In the genomic region with DNA sequence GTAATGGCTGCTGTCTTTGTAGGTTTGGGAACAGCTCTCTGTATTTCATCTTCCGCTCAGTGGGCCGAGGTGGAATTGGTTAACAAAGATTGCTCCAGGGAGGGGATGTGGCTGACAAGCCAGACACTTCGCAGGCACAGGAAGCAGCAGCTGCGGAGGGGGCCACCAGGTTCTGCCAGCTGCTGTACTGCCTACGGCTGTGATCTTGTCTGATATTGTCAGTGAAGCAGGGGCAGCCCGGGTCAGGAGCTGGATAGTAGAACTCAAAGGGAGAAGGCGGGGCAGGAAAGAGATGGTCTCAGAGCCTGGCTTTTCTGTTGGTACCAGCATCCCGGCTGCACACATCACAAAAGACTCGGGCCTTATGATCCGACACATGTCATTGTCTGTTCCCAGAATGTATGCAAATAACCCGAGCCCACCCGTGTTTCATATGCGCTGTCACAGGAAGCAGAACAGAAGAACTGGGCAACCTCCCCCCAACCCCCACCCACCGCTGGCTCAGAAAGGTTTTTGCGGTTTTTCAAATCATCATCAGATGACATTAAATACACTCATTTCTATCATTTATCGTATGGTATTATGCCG, we compare ENCODE assay signal across 9 mouse cellular contexts. TPM values are rescaled to one million over a fixed set of nuclear protein-coding genes. Genes with fewer than 3 reads are reported as not detected.
DNase-seq lines count a peak whose midpoint lies in the region; ATAC-seq and TF ChIP-seq lines count a peak whose summit lies in the region.
"Had no signal": no experiment of that assay in that cellular context is flagged by ENCODE, and none has a peak within 500 bp of the region (broad histone marks: within the 10 kb centered on the region; RNA-seq: fewer than 3 reads in every experiment).

No protein-coding gene starts in this region.

- no peaks in the 10 kb centered on the region for H3K27me3 ChIP-seq in heart, embryonic 15.5 days
- no peaks in the 10 kb centered on the region for H3K27me3 ChIP-seq in CH12.LX (replicated peaks)
- peaks cover 36% of the 10 kb centered on the region for H3K27me3 ChIP-seq in embryonic facial prominence, embryonic 15.5 days
- peaks cover 14% of the 10 kb centered on the region; the same call in 1 of the 2 replicates for H3K27me3 ChIP-seq in limb, embryonic 13.5 days

- no peak overlapping the region for H3K9ac ChIP-seq in heart, embryonic 15.5 days
- no peak overlapping the region for H3K9ac ChIP-seq in CH12.LX (ENCODE audit: insufficient read depth, low read depth)
- no peak overlapping the region for H3K9ac ChIP-seq in embryonic facial prominence, embryonic 15.5 days
- H3K9ac ChIP-seq in limb, embryonic 13.5 days = no peak overlapping the region

- no peak overlapping the region for H3K4me3 ChIP-seq in heart, embryonic 15.5 days
- H3K4me3 ChIP-seq in CH12.LX (replicated peaks in 1 of 3; ENCODE audit: low read depth in 2 of 3, low read length in 2 of 3, poor library complexity in 1 of 3) = peak overlapping the region in 1 of 3 experiments; percentile 22
- H3K4me3 ChIP-seq in embryonic facial prominence, embryonic 15.5 days (replicated peaks) = no peak overlapping the region
- no peak overlapping the region for H3K4me3 ChIP-seq in limb, embryonic 13.5 days

- no peaks in the 10 kb centered on the region for H3K9me3 ChIP-seq in heart, embryonic 15.5 days (replicated peaks)
- no peaks in the 10 kb centered on the region for H3K9me3 ChIP-seq in CH12.LX (replicated peaks; ENCODE audit: low read length)
- no peaks in the 10 kb centered on the region for H3K9me3 ChIP-seq in embryonic facial prominence, embryonic 15.5 days (replicated peaks)
- H3K9me3 ChIP-seq in limb, embryonic 13.5 days = no peaks in the 10 kb centered on the region

- 0 out of 2 replicates have a peak overlapping the region, but pooled peaks have one; percentile 7 for H3K27ac ChIP-seq in heart, embryonic 15.5 days
- H3K27ac ChIP-seq in CH12.LX (ENCODE audit: insufficient read depth, low read depth) = no peak overlapping the region
- H3K27ac ChIP-seq in embryonic facial prominence, embryonic 15.5 days (replicated peaks) = no peak overlapping the region
- no peak overlapping the region for H3K27ac ChIP-seq in limb, embryonic 13.5 days
- H3K27ac ChIP-seq: kidney, postnatal 0 days had no signal

- 30% methylated on average over 17 of the region's 17 CpGs for WGBS in heart, embryonic 15.5 days
- WGBS in embryonic facial prominence, embryonic 15.5 days = 9% methylated on average over 17 of the region's 17 CpGs
- 38% methylated on average over 17 of the region's 17 CpGs for WGBS in limb, embryonic 13.5 days

- no peak for DNase-seq in heart, adult 18-20 months
- DNase-seq in CH12.LX (ENCODE audit: extremely low read depth) = peak; percentile 79
- DNase-seq in retina, embryonic 14.5 days (ENCODE audit: low spot score) = peak; percentile 68
- no peak for DNase-seq in c-Kit-positive CD71-positive TER-119-positive erythroid progenitor cells, embryonic 14.5 days (ENCODE audit: low spot score)
- DNase-seq in layer of hippocampus, adult 18-20 months (ENCODE audit: low spot score in 2 of 2) = no peak

- dilution Hi-C loops in CH12.LX (cut with MboI; ENCODE audit: extremely low pct_ligation_motif_present, extremely low pct_unique_long_range_greater_than_20kb, low sequenced_read_pairs) = no loop called here

- H3K79me2 ChIP-seq in CH12.LX (replicated peaks; ENCODE audit: control insufficient read depth, extremely low read depth, insufficient read depth, poor library complexity, severe bottlenecking) = no peaks in the 10 kb centered on the region

- in situ Hi-C loops in CH12.LX (cut with MboI; ENCODE audit: low pct_ligation_motif_present, low pct_unique_long_range_greater_than_20kb, low sequenced_read_pairs) = no loop called here

- ATAC-seq in heart, embryonic 15.5 days (replicated peaks; ENCODE audit: insufficient number of reproducible peaks, insufficient read depth, low FRiP score, low read depth) = peak; percentile 67; the same call in 1 of the 2 replicates
- no peak; the same call in 1 of the 2 replicates for ATAC-seq in embryonic facial prominence, embryonic 15.5 days (ENCODE audit: insufficient number of reproducible peaks, low FRiP score, low TSS enrichment, low read depth)
- ATAC-seq in limb, embryonic 13.5 days (ENCODE audit: low FRiP score, low read depth) = no peak

- H3K4me1 ChIP-seq in heart, embryonic 15.5 days (replicated peaks) = peaks cover 39% of the 10 kb centered on the region
- H3K4me1 ChIP-seq in CH12.LX (ENCODE audit: control insufficient read depth in 1 of 2, insufficient read depth in 2 of 2) = peaks cover 6 to 60% of the 10 kb centered on the region in 2 experiments; a peak in 3 of 4 replicates
- peaks cover 33% of the 10 kb centered on the region for H3K4me1 ChIP-seq in embryonic facial prominence, embryonic 15.5 days
- H3K4me1 ChIP-seq in limb, embryonic 13.5 days = peaks cover 28% of the 10 kb centered on the region

- TF ChIP-seq EP300 in CH12.LX (IDR thresholded peaks at IDR 0.05; ENCODE audit: low read length) = peak; percentile 18; the same call in 1 of the 2 replicates

- H3K4me2 ChIP-seq in heart, embryonic 15.5 days = 0 out of 2 replicates have a peak overlapping the region, but pooled peaks have one; percentile 4
- H3K4me2 ChIP-seq in CH12.LX (ENCODE audit: insufficient read depth, low read depth, poor library complexity, severe bottlenecking) = peak overlapping the region; percentile 45; the same call in 1 of the 2 replicates
- H3K4me2 ChIP-seq in embryonic facial prominence, embryonic 15.5 days (replicated peaks) = peak overlapping the region; percentile 19; the same call in 1 of the 2 replicates
- H3K4me2 ChIP-seq in limb, embryonic 13.5 days (replicated peaks) = peak overlapping the region; percentile 5; the same call in 1 of the 2 replicates

- H3K36me3 ChIP-seq in heart, embryonic 15.5 days = no peaks in the 10 kb centered on the region
- H3K36me3 ChIP-seq in CH12.LX (replicated peaks in 1 of 2; ENCODE audit: control insufficient read depth in 1 of 2, insufficient read depth in 1 of 2, low read length in 1 of 2) = no peaks in the 10 kb centered on the region
- no peaks in the 10 kb centered on the region for H3K36me3 ChIP-seq in embryonic facial prominence, embryonic 15.5 days
- no peaks in the 10 kb centered on the region for H3K36me3 ChIP-seq in limb, embryonic 13.5 days

- no peak for TF ChIP-seq CTCF in CH12.LX (conservative IDR thresholded peaks at IDR 0.05 in 1 of 2, IDR thresholded peaks at IDR 0.05 in 1 of 2; ENCODE audit: low read depth in 2 of 2, low read length in 2 of 2)

- no peak for TF ChIP-seq RAD21 in CH12.LX (IDR thresholded peaks at IDR 0.05; ENCODE audit: low read depth, low read length)

- TF ChIP-seq POLR2A in CH12.LX (IDR thresholded peaks at IDR 0.05; ENCODE audit: low read depth, low read length) = no peak

TF ChIP-seq in CH12.LX, 34 proteins besides CTCF, POLR2A, EP300 and RAD21:
- TF ChIP-seq E2F4 (IDR thresholded peaks at IDR 0.05; ENCODE audit: insufficient replicate concordance, low read depth, low read length) = no peak
- no peak for TF ChIP-seq USF1 (IDR thresholded peaks at IDR 0.05; ENCODE audit: low read depth, low read length)
- TF ChIP-seq MXI1 (IDR thresholded peaks at IDR 0.05; ENCODE audit: low read depth, low read length) = no peak
- peak; percentile 29; the same call in 1 of the 2 replicates for TF ChIP-seq SIN3A (IDR thresholded peaks at IDR 0.05; ENCODE audit: low read length)
- TF ChIP-seq MEF2A (IDR thresholded peaks at IDR 0.05; ENCODE audit: borderline replicate concordance, low read depth, low read length) = no peak
- no peak for TF ChIP-seq GABPA (IDR thresholded peaks at IDR 0.05; ENCODE audit: insufficient replicate concordance, low read depth, low read length)
- 0 out of 2 replicates have a peak, but pooled peaks have one; percentile 24 for TF ChIP-seq IRF4 (IDR thresholded peaks at IDR 0.05; ENCODE audit: low read depth, low read length)
- TF ChIP-seq ETS1 (conservative IDR thresholded peaks at IDR 0.05; ENCODE audit: low read depth, low read length) = peak; percentile 48
- 0 out of 2 replicates have a peak, but pooled peaks have one; percentile 45 for TF ChIP-seq UBTF (IDR thresholded peaks at IDR 0.05; ENCODE audit: low read depth, low read length)
- 0 out of 2 replicates have a peak, but pooled peaks have one; percentile 51 for TF ChIP-seq TBP (conservative IDR thresholded peaks at IDR 0.05; ENCODE audit: low read depth, low read length)
- TF ChIP-seq USF2 (conservative IDR thresholded peaks at IDR 0.05; ENCODE audit: low read depth, low read length) = no peak
- TF ChIP-seq JUN (IDR thresholded peaks at IDR 0.05; ENCODE audit: insufficient read depth, low read depth, low read length) = no peak
- TF ChIP-seq MAZ (IDR thresholded peaks at IDR 0.05; ENCODE audit: low read depth, low read length) = 0 out of 2 replicates have a peak, but pooled peaks have one; percentile 27
- TF ChIP-seq BHLHE40 (IDR thresholded peaks at IDR 0.05; ENCODE audit: low read depth, low read length) = peak; percentile 40; the same call in 1 of the 2 replicates
- TF ChIP-seq POLR2AphosphoS2 (IDR thresholded peaks at IDR 0.05; ENCODE audit: low read depth, low read length) = no peak

RNA-seq across cellular contexts. Expression of a gene that starts 6.4 kb away (rescaled TPM):
- polyA plus RNA-seq in heart, embryonic 15.5 days (2015; fragmentation: Nextera tagmentation; extraction: Ambion mirVana) = 3.0 and 3.3 TPM in 2 replicates
- total RNA-seq in heart, adult 18-20 months (2021) = under 1 TPM; 0.50 to 0.87 TPM
- total RNA-seq in CH12.LX (2012; rRNA removed) = 0.13 TPM in 1 of 2 replicates, not detected in the other
- 0.15 and 0.21 TPM in 2 replicates for total RNA-seq in CH12.LX (2014; rRNA removed)
- 0.36 and 0.37 TPM in 2 replicates for polyA plus RNA-seq in CH12.LX (2012; ENCODE audit: insufficient read length, low read depth)
- 0.45 and 1.0 TPM in 2 replicates for polyA plus RNA-seq in embryonic facial prominence, embryonic 15.5 days (2015; fragmentation: Nextera tagmentation; extraction: Ambion mirVana)
- polyA plus RNA-seq in limb, embryonic 13.5 days (2015; fragmentation: Nextera tagmentation; extraction: Ambion mirVana) = 0.66 and 1.4 TPM in 2 replicates
- 1 to 10 TPM; 1.5 to 2.2 TPM for total RNA-seq in layer of hippocampus, adult 18-20 months (2021)

RNA-seq across cellular contexts. Expression of a gene that starts 43.1 kb away (rescaled TPM):
- polyA plus RNA-seq in heart, embryonic 15.5 days (2015; fragmentation: Nextera tagmentation; extraction: Ambion mirVana) = 0.05 and 0.15 TPM in 2 replicates
- under 1 TPM; 0.12 to 0.31 TPM for total RNA-seq in heart, adult 18-20 months (2021)
- 0.04 TPM in 1 of 2 replicates, not detected in the other for total RNA-seq in CH12.LX (2012; rRNA removed)
- not detected in 2 replicates for total RNA-seq in CH12.LX (2014; rRNA removed)
- 0.45 TPM in 1 of 2 replicates, not detected in the other for polyA plus RNA-seq in CH12.LX (2012; ENCODE audit: insufficient read length, low read depth)
- polyA plus RNA-seq in embryonic facial prominence, embryonic 15.5 days (2015; fragmentation: Nextera tagmentation; extraction: Ambion mirVana) = 0.60 and 1.3 TPM in 2 replicates
- polyA plus RNA-seq in limb, embryonic 13.5 days (2015; fragmentation: Nextera tagmentation; extraction: Ambion mirVana) = 0.18 and 0.60 TPM in 2 replicates
- 100 to 1,000 TPM; 161 to 167 TPM for total RNA-seq in layer of hippocampus, adult 18-20 months (2021)

Comparison
In these comparisons a context has a peak if more than half of its experiments do, and no peak if none do; other contexts are left out.
1. DNase-seq: peak in CH12.LX (single experiment) and retina, embryonic 14.5 days (single experiment); none in heart, adult 18-20 months (0 of 2), c-Kit-positive CD71-positive TER-119-positive erythroid progenitor cells, embryonic 14.5 days (single experiment) and layer of hippocampus, adult 18-20 months (0 of 2).
2. Peak in every context shown above with its lines, with median percentiles within 50 percentile points of each other: H3K4me2 ChIP-seq.